Mouse (Mus musculus) frontal cortex, adult 2 months (tissue): ENCODE measurements around the gene Icos. TPM values are rescaled to one million over a fixed set of nuclear protein-coding genes. Genes with fewer than 3 reads are reported as not detected.

Source experiments
- DNase-seq, 2 experiments: peaks; one replicate each; pipeline ENCODE4 v3.0.0; 2022; ENCODE audit warnings: low spot score in 1 of 2; ENCODE audit errors: extremely low spot score in 1 of 2
- polyA plus RNA-seq: library from polyadenylated mRNA; depleted of rRNA; stranded (reverse); fragments of >200 nt; gene quantifications from 2 replicates; pipeline ENCODE4 v1.2.3, GENCODE M21; 2012; rRNA removed

Gene Icos
- polyA plus RNA-seq = 0.17 and 0.34 TPM in 2 replicates

DNA sequence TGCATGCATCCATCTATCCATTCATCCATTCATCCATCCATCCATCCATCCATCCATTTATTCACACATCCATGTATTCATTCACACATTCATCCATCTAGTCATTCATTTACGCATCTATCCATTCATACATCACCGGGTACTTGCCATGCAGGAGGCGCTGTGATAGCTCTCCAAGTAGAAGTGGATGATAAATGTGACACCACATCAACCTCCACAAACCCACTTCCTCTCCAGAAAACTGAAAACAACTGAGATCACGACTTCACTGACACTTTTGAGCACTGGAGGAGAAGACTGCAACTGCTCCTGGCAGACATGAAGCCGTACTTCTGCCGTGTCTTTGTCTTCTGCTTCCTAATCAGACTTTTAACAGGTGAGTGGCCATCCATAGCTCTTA is at the start of gene Icos:
Gene Icos (plus strand): TSS at position 287 of the 400 bp plus-strand sequence.
- DNase-seq = no peak

DNA sequence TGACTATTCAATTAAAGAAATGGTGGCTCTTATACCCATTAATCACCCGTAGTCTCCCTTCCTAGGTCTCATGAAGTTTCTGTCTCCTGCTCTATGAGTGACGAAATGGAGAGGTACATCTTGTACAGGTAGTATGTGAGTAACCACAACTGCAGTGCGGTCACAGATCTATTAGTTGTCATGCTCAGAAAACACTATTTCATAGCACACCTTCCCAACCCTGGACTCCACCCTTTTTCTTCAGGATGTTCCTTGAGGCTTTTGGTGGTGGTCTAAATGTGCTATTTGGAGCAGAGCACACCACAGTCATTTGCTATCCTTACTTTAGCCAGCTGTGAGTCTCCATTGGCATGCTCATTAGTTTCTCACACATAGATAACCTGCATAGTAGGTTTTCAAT is 48.7 kb upstream of the Icos start:
- no peak for DNase-seq

DNA sequence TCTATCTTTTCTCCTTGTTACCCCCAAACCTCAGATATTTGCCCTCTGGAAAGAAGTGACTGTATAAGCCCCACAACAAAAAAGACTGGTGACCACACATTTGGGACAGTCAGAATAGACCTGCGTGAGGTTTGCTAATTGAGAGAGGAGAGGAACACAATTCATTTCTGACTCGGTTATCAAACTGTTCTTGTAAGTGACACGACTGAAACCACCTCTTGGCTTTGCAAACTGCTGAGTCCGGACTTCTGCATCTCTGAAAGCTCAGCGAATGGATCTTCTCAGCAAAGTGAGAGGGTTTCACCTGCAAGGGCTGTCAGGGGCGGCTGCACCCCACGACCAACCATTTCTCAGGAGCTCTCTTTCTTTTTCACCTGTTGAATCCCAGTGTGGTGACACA is 47.3 kb upstream of the Icos start:
- no peak for DNase-seq

DNA sequence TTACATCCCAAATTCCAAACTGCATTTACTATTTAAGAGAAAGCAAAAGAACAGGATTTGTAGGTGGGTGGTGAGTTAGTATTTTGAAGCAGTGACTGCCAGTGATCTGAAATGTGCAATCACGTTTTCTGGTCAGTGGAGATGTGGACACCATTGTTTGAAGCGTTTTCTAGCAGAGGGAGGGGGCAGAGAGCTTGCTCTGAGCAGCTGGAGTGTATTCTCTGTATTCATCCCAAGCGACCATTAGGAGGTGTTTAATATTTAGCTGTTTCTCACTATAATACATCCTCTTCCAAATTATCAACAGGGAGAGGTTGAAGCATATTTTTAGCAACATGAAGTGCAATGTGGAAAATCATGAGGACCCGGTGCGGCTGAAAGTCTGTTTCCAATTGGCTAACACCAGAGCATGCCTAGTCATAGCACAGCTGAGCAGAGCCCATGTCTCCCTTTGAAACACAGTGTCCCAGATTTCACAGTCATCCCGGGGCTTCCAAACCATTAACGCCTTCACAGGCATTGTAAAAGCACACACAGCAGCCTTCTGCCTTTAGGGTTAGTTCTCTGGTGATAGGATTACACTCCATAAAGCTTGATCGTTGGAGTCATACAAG is 41.7 kb upstream of the Icos start:
- peak in 1 of 2 experiments; percentile 24 for DNase-seq

DNA sequence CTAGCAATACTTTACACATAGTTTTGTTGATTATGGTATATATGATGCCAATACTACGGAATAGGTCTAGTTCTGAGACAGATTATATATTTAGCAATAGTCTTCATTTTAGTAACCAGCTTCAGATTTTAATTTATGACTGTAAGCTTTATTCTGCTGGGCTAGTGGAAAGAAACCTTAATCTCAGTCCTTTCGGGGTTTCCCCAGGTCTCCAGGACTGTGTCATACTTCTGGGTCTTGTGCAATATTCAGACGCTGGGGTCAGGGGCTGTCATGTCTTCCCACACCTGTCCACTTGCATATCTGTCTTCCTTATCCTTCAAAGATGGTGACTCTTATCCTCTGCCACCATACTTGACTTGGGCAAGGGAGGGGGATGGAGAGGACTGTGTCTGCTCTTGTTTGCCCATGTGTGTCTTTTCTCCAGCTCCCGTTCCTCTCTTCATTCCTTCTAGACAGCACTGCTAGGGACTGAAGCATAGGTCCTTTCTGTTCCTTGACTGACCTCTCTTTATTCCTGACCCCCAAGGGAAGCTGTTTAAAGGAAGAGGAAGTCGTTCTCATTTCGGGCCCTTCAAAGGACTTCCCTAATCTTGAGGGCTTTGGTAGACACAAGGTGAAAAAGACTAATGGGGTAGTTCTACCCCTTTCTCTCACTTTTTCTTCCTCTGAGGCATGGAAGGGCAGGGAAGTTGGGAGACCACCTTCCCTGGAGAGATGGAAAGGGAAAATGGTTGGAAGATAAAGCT is 40.6 kb upstream of the Icos start:
- DNase-seq = no peak

DNA sequence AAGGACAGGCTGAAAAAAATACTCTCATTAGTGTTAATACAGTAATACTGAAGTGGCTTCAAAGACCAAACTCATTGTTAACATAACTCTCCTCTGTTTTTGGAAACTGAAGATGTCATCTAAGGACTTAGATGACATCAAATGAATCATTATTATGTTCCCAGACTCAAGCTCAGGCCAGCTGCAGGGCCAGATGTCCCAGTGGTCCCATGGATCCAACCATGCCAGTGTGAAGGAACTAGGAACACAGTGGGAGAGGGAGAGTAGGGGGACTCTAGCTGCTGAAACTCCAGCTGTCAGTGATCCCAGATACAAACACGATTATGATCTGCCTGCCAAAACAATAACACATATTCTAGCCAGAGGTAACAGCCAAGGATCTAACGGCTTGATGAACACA is 39.5 kb upstream of the Icos start:
- no peak for DNase-seq

DNA sequence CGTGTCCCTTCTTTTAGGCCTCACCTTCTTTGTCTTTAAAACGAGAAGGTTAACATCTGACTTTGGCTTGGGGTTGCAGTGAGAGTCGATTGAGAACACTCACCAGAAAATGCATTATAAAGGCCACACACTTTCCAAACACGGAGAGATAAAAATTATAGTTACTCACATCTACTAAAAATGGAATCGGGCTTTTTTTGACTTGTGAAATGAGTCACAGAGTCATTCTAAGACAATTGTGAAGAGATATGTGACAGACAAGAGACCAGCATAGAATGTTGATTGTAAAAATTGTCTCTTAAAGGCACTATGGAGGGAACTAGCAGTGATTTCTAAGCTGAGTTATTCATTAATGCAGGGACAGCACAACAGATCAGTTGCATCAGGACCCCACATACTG is 38.8 kb upstream of the Icos start:
- peak in 1 of 2 experiments; percentile 41 for DNase-seq

DNA sequence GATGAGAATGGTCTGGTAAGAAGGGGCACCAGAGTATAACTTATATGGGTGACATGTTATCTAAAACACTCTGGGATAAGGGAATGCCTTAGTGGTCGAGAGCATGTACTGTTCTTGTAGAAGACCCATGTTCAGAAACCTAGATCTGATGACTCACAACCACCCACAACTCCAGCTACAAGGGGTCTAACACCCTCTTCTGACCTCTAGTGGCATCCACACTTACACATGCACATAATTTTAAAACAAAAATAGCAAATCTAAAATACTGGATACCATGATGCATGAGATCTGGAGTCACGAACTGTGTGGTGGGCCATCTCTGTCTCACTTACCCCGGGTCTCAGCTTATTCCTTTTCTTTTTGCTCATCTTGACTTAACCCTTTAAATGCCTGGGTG is 37.7 kb upstream of the Icos start:
- DNase-seq = no peak

DNA sequence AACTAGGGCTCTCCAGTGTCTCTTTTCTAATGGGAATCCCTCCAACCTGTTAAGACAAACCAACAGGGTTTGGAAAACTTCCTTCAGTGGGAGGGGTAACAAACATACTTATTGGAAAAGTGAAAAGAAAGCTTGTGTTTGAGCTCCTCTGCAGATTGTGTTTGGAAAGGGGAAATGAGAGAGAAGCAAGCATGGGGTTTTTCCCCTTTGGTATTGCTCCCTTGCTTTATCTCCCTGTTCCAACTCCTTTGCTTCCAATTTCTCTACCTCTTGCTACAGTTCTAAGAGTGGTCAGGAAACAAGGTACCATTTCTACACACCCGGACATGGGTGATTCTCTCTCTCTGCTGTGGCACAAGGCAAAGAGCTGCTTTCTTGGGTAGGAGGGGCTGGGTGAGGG is 37.1 kb upstream of the Icos start:
- no peak for DNase-seq

DNA sequence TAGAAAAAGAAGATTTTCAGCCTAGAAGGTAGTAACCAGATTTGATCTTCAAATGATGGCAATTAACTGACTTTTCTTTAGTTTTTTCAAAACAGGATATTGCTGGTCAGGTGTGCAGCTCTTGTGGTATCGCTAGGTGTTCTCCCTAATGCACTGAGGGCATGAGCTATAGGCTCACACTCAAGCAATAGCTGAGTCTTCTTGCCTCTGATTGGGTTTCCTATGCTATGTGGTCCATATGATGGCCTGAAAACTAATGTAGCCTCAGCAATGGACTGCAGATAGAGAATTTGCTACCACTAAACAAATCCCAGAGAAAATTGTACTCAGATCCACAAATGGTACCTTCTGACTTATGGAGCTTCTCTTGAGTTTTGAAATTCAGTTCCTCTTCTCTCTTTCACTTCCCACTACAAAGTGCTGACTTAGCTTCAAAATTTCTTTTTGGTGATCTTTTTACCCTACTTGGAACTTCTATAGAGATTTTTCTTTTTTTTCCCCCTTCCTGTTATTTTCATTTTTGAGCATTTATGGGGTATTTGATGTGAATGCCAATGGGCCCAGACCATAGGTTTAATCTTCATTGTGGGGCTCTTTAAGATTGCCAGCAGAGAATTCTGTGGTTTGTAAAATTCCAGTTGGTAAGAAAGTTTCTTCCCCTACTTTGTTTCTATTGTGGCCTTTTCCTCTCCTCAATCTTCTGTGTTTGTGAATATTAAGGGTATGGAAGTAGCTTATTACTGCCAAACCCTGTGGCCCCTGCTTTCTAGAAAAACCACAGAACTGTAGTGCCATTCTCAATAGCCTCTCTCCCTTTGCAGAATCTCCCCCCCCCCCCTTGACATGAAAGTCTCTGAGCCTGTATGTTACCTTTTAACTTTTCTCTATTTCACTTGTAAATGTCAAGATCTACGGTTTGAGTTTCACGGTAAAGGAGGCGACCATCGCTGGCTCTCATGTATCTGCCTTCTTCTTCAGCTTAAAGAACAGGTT is 36.4 kb upstream of the Icos start:
- DNase-seq = no peak

DNA sequence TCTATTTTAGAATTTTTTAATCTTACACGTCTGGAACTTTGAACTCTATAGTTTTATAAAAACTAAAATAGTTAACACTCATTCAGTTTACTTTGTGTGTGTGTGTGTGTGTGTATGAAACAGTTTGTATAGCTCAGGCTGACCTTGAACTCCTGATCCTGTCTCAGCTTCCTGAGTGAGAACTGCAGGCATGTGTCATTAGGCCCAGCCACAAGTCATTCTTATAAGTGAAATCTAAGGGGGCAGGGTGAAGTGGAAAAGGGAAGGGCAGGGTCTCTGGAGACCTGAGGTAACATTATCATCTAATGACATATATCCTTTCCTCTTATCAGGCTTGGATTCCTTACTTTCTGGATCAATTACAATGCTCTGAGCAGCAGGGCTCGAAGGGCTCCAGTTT is 34.8 kb upstream of the Icos start:
- DNase-seq = no peak

DNA sequence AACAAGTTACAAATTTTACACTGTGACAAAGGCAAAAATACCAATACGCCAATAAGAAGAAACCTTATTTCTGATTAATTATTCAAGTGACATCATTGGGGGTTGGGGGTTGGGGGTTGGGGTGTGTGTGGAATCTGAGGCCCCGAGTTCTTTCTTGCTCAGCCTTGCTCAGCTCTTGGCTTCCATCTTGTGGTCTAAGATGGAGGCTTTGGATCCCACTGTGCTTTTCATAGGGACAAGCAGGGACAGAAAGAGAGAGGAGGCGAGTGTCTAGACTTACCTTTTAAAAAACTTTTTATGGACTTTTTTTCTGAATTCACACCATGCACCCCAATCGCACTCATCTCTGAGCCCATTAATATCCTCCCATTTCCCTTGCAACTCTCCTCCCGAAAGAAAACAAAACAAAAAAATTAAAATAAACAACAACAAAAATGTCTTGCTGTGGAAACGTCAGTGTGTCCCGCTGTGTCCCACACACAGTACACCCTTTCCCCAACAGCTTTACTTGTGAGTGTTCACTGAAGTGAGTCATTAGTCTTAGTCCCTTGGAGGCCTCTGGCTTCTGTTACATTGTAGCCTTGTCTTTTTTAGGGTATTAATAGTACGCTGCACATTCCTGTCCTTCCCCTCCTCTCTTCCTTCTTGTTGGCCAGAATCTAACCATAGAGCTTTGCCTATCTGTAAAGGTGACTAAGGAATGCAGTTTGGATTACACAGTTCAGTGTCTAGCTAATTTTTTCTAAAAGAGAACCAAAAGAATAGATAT is 31.9 kb upstream of the Icos start:
- no peak for DNase-seq

DNA sequence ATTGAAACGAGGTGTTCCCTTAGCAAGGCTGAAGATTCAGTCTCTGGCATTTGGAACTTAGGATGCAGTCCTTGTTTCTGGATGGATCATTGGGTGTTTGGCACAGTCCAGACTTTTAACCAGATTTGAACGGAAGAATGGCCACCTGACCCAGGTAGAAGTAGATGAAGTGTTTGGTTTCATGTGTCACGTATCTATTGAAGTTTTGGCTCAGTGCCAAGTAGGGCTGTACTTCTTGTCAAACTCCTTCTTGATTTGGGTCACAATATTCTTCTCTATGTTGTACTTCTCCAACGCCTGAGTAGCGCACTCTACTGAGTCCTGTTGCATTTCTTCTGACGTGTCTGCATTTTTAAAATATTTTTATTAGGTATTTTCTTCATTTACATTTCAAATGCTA is 29.6 kb upstream of the Icos start:
- no peak for DNase-seq

DNA sequence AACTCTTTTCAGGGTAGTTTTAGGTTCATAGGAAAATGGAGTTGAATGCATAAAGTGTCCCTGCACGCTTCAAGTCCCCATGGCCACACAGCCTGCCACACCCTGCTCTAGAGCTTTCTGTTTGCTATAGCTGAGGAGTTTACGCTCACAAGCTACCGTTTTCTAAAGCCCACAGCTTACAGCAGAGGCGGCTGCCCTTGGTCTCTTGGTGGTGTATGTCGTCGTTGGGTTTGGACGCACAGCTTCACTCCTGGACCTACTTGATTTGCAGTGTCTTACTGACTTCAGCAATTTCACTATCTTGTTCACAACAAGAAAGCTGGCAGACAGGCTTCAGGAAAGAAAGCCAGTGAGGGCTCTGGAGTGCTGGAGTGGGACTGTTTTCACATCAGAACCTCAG is 24.8 kb upstream of the Icos start:
- no peak for DNase-seq

DNA sequence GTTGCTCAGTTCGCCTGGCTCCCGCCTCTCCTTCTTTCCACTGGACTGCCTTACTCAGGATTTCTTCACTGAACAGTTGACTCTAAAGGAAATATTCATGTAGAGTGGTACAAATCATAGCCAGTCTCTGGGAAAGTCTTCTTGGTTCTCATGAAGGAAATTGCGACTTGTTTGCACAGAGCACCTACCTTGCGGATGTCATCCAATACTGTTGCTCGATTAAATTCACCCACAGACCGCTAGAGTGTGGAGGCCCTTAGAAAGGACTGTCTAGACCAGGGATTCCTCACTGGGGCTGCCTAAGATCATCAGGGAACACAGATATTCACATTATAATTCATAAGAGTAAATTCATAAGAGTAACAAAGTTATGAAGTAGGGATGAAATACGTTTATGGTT is 24.0 kb upstream of the Icos start:
- DNase-seq = no peak

DNA sequence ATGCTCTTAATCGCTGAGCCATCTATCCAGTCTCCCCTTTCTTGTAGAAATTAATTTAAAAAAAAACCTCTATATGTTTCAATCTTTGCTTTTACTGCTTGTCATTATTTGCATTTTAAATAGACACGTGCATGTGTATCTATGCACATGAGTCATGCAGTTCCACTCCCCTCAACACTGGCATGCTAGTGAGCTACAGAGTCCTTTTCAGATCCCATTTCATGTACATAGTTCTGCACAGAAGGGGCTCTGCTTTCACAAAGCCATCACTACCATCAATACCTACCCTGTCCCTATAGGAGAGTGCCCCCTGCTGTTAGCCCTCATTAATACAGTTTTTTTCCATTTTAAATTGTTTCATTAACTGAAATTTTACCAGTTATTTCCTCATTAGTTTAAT is 23.0 kb upstream of the Icos start:
- DNase-seq = peak in 1 of 2 experiments; percentile 60

DNA sequence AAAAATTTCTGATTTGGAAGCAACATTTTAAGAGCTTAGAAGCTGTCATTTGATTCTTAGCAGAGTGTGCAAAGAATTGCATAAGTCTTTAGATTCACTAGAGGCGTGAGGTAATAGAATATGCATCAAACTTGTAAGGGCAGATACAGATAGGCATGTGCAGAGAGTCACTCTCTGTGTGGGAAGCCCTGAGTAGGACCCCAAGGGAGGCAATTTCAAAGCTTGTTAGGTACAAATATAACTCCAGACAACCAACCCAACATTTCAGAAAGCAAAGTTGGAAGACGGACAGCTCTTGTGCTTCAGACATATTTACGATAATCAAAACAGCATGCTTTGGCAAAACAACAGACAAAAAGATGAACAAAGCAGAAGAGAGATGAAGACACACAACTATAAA is 22.5 kb upstream of the Icos start:
- DNase-seq = no peak

DNA sequence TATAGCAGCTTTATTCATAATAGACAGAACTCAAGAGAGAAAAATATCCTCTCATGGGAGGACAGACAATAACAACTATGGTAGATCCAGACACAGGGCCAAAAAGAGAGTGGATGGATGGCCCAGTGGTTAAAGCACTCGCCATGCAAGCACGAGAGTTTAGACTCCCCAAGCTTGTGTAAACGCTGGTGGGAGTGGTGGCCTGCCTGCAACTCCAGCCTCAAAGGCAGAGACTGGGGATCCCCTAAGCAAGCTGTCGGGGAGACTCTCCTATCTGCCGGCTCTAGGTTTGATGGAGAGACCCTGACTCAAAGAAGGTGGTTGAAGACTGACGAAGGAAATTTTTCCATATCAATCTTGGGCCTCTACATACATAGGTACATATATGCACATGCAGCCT is 21.5 kb upstream of the Icos start:
- DNase-seq = no peak

DNA sequence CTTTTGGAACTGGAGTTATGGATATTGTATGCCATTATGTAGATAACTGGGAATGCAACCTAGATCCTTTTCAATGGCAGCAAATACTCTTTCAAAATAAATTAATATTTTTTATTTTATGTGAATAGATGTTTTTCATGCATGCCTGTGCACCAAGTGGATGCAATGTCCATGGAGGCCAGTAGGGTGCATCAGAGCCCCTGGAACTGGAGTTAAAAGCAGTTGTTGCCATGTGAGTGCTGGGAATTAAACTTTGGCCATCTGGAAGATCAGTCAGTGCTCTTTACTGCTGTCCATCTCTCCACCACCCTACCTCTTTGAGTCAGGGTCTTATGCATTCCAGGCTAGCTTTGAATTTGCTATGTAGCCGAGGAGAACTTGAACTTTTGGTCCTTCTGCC is 19.4 kb upstream of the Icos start:
- no peak for DNase-seq

DNA sequence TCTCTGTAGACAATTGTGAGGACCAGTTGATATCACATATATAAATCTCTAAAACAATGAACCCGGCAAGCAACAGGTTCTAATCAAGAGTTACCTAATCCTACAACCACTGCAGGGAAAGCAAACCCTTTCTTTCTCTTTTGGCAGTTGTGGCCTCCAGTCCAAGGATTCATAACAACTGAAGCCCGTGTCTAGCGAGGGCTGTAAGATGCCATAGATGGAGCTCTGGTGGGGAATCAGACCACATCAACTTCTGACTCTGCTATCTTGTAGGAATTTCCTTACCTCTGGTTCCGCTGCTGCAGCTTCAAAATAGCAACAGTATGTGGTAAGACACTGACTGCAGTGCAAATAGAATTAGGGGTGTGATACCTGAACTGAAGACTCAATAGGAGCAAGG is 18.5 kb upstream of the Icos start:
- DNase-seq = no peak

DNA sequence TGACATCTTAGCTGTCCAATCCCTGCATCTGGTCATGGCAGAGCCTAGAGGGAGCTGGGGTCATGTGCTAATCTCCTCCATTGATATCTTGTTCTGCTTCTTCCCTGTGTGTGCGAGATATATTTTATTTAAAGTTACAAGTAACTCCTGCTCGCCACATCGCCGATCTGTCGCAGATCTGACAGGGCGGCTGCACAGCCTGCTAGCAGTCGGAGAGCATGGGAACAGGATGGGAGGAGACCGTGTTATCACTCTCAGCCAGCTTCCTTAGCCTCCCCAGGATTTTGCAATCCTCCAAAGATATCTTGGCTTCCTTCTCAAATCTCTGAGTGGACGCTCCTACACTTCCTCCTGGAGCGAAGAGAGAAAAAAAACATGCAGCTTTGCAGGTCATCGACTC is 17.3 kb upstream of the Icos start:
- DNase-seq = no peak
